Mouse (Mus musculus): ENCODE results near the gene Dlst. TPM values are rescaled to one million over a fixed set of nuclear protein-coding genes. Genes with fewer than 3 reads are reported as not detected.

The Dlst gene
- polyA plus RNA-seq, 1 experiment from 2014 or later: 108 TPM

Other genes with a start within 250 kb of the Dlst start
- 12.8 and 15.1 TPM in 2 replicates for gene Ltbp2, start 234.3 kb upstream of the Dlst start, polyA plus RNA-seq (2015; fragmentation: Nextera tagmentation; extraction: Ambion mirVana)
- 139 and 144 TPM in 2 replicates for gene Fcf1, start 139.9 kb upstream of the Dlst start, polyA plus RNA-seq (2015; fragmentation: Nextera tagmentation; extraction: Ambion mirVana)
- gene Arel1, start 139.9 kb upstream of the Dlst start, polyA plus RNA-seq (2015; fragmentation: Nextera tagmentation; extraction: Ambion mirVana): 13.8 and 16.1 TPM in 2 replicates
- gene Ylpm1, start 114.5 kb upstream of the Dlst start, polyA plus RNA-seq (2015; fragmentation: Nextera tagmentation; extraction: Ambion mirVana): 23.3 and 28.4 TPM in 2 replicates
- gene Prox2, start 74 bp upstream of the Dlst start, polyA plus RNA-seq (2015; fragmentation: Nextera tagmentation; extraction: Ambion mirVana): 5.5 and 6.6 TPM in 2 replicates
- 1.1 and 1.4 TPM in 2 replicates for gene Rps6kl1, start 40.4 kb downstream of the Dlst start, polyA plus RNA-seq (2015; fragmentation: Nextera tagmentation; extraction: Ambion mirVana)
- 10.8 and 12.7 TPM in 2 replicates for gene Pgf, start 67.0 kb downstream of the Dlst start, polyA plus RNA-seq (2015; fragmentation: Nextera tagmentation; extraction: Ambion mirVana)
- gene Eif2b2, start 108.6 kb downstream of the Dlst start, polyA plus RNA-seq (2015; fragmentation: Nextera tagmentation; extraction: Ambion mirVana): 88.2 and 94.9 TPM in 2 replicates
- gene Mlh3, start 159.8 kb downstream of the Dlst start, polyA plus RNA-seq (2015; fragmentation: Nextera tagmentation; extraction: Ambion mirVana): 8.1 and 9.3 TPM in 2 replicates
- 53.8 and 55.5 TPM in 2 replicates for gene Acyp1, start 177.6 kb downstream of the Dlst start, polyA plus RNA-seq (2015; fragmentation: Nextera tagmentation; extraction: Ambion mirVana)
- 1.7 TPM in 2 replicates for gene Zc2hc1c, start 177.8 kb downstream of the Dlst start, polyA plus RNA-seq (2015; fragmentation: Nextera tagmentation; extraction: Ambion mirVana)
- gene Nek9, start 228.5 kb downstream of the Dlst start, polyA plus RNA-seq (2015; fragmentation: Nextera tagmentation; extraction: Ambion mirVana): 19.5 and 21.1 TPM in 2 replicates